Mouse (Mus musculus) CH12.LX (cell line): ENCODE measurements around the gene Zbtb20. TPM values are rescaled to one million over a fixed set of nuclear protein-coding genes. Genes with fewer than 3 reads are reported as not detected.

ENCODE experiments used
- DNase-seq: peaks from one replicate; pipeline ENCODE4 v3.0.0-alpha.2; 2013; ENCODE audit errors: extremely low read depth
- H3K27ac ChIP-seq: 2 replicates; pipeline ENCODE4 v1.5.1; 2012; ENCODE audit warnings: low read depth, mild to moderate bottlenecking, control low read depth, moderate library complexity; ENCODE audit not compliant: insufficient read depth
- H3K27me3 ChIP-seq: replicated peaks from 2 replicates; pipeline ENCODE3; 2012; ENCODE audit warnings: inconsistent platforms
- H3K36me3 ChIP-seq, 2 experiments: replicated peaks in 1 of 2; 2 replicates each; pipeline versions ENCODE3 to v1.6.1; 2012; ENCODE audit warnings: inconsistent platforms in 1 of 2, low read length in 1 of 2, mild to moderate bottlenecking in 1 of 2, mixed read lengths in 1 of 2, moderate library complexity in 1 of 2; ENCODE audit not compliant: control insufficient read depth in 1 of 2, insufficient read depth in 1 of 2
- H3K4me1 ChIP-seq, 2 experiments: 2 replicates each; pipeline ENCODE4 v1.6.1; 2012; ENCODE audit warnings: inconsistent platforms in 1 of 2, moderate library complexity in 1 of 2; ENCODE audit not compliant: insufficient read depth in 2 of 2, control insufficient read depth in 1 of 2
- H3K4me2 ChIP-seq: 2 replicates; pipeline ENCODE4 v1.6.1; 2012; ENCODE audit warnings: low read depth, mild to moderate bottlenecking, control low read depth; ENCODE audit not compliant: poor library complexity, insufficient read depth, severe bottlenecking
- H3K4me3 ChIP-seq, 3 experiments: fragments of 150-350 bp in 1 of 3; sonication (generic) in 1 of 3; replicated peaks in 1 of 3; 2 replicates each; pipeline versions ENCODE3 to v1.5.1; 2011 to 2012; ENCODE audit warnings: low read depth in 2 of 3, low read length in 2 of 3, mild to moderate bottlenecking in 2 of 3, moderate library complexity in 2 of 3, control low read depth in 1 of 3, improper control_type of control experiment in 1 of 3, inconsistent platforms in 1 of 3, mixed read lengths in 1 of 3; ENCODE audit not compliant: poor library complexity in 1 of 3
- H3K79me2 ChIP-seq: replicated peaks from 2 replicates; pipeline ENCODE4 v1.6.1; 2012; ENCODE audit warnings: mild to moderate bottlenecking, moderate library complexity; ENCODE audit not compliant: control insufficient read depth, poor library complexity, insufficient read depth, severe bottlenecking; ENCODE audit errors: extremely low read depth
- H3K9ac ChIP-seq: 2 replicates; pipeline ENCODE4 v1.6.1; 2012; ENCODE audit warnings: low read depth, mild to moderate bottlenecking, control low read depth, moderate library complexity; ENCODE audit not compliant: insufficient read depth
- H3K9me3 ChIP-seq: replicated peaks from 2 replicates; pipeline ENCODE3; 2012; ENCODE audit warnings: low read length, inconsistent platforms, mixed read lengths
- CHD1 ChIP-seq: IDR thresholded peaks from 2 replicates; pipeline ENCODE4 v1.6.1; 2012; ENCODE audit warnings: low read depth, low read length, improper control_type of control experiment, inconsistent platforms
- CTCF ChIP-seq, 2 experiments: IDR thresholded peaks in 1 of 2; conservative IDR thresholded peaks in 1 of 2; 2 replicates each; pipeline ENCODE4 v1.5.1; 2011 to 2012; ENCODE audit warnings: low read depth in 2 of 2, low read length in 2 of 2, improper control_type of control experiment in 1 of 2, inconsistent platforms in 1 of 2, mild to moderate bottlenecking in 1 of 2, moderate library complexity in 1 of 2
- E2F4 ChIP-seq: IDR thresholded peaks from 2 replicates; pipeline ENCODE4 v1.6.1; 2011; ENCODE audit warnings: low read depth, low read length, improper control_type of control experiment; ENCODE audit not compliant: insufficient replicate concordance
- ELF1 ChIP-seq: IDR thresholded peaks from 2 replicates; pipeline ENCODE4 v1.6.1; 2014; ENCODE audit warnings: low read depth, mild to moderate bottlenecking, inconsistent platforms, low read length, improper control_type of control experiment
- ETS1 ChIP-seq: conservative IDR thresholded peaks from 2 replicates; pipeline ENCODE4 v1.6.1; 2012; ENCODE audit warnings: low read depth, mild to moderate bottlenecking, inconsistent platforms, low read length, improper control_type of control experiment, moderate library complexity
- GABPA ChIP-seq: IDR thresholded peaks from 2 replicates; pipeline ENCODE4 v1.6.1; 2012; ENCODE audit warnings: low read depth, low read length, improper control_type of control experiment, inconsistent platforms; ENCODE audit not compliant: insufficient replicate concordance
- HCFC1 ChIP-seq: IDR thresholded peaks from 2 replicates; pipeline ENCODE4 v1.6.1; 2012; ENCODE audit warnings: low read depth, mild to moderate bottlenecking, inconsistent platforms, low read length, improper control_type of control experiment
- JUND ChIP-seq: conservative IDR thresholded peaks from 2 replicates; pipeline ENCODE4 v1.6.1; 2011; ENCODE audit warnings: low read depth, low read length, improper control_type of control experiment
- MAX ChIP-seq: IDR thresholded peaks from 2 replicates; pipeline ENCODE4 v1.6.1; 2011; ENCODE audit warnings: low read length, improper control_type of control experiment
- MAZ ChIP-seq: IDR thresholded peaks from 2 replicates; pipeline ENCODE4 v1.6.1; 2012; ENCODE audit warnings: low read depth, mild to moderate bottlenecking, inconsistent platforms, low read length, improper control_type of control experiment, moderate library complexity
- MEF2A ChIP-seq: IDR thresholded peaks from 2 replicates; pipeline ENCODE4 v1.6.1; 2014; ENCODE audit warnings: low read depth, mild to moderate bottlenecking, inconsistent platforms, low read length, improper control_type of control experiment, borderline replicate concordance
- MXI1 ChIP-seq: IDR thresholded peaks from 2 replicates; pipeline ENCODE4 v1.6.1; 2011; ENCODE audit warnings: mild to moderate bottlenecking, low read depth, low read length, improper control_type of control experiment
- POLR2AphosphoS2 ChIP-seq: IDR thresholded peaks from 2 replicates; pipeline ENCODE4 v1.6.1; 2011; ENCODE audit warnings: low read depth, low read length, improper control_type of control experiment
- RAD21 ChIP-seq: IDR thresholded peaks from 2 replicates; pipeline ENCODE4 v1.6.1; 2011; ENCODE audit warnings: low read depth, mild to moderate bottlenecking, low read length, improper control_type of control experiment, moderate library complexity
- RCOR1 ChIP-seq: conservative IDR thresholded peaks from 2 replicates; pipeline ENCODE4 v1.6.1; 2012; ENCODE audit warnings: low read depth, mild to moderate bottlenecking, inconsistent platforms, low read length, improper control_type of control experiment
- TBP ChIP-seq: conservative IDR thresholded peaks from 2 replicates; pipeline ENCODE4 v1.6.1; 2011; ENCODE audit warnings: low read depth, low read length, improper control_type of control experiment
- USF2 ChIP-seq: conservative IDR thresholded peaks from 2 replicates; pipeline ENCODE4 v1.6.1; 2011; ENCODE audit warnings: low read depth, low read length, improper control_type of control experiment
- ZNF384 ChIP-seq: IDR thresholded peaks from 2 replicates; pipeline ENCODE4 v1.6.1; 2012; ENCODE audit warnings: low read depth, low read length, improper control_type of control experiment, inconsistent platforms
- dilution Hi-C: fragments of 300-500 bp; cut with MboI; formaldehyde crosslinking; loops from 2 replicates; pipeline ENCODE4 v1.14.3; 2020; ENCODE audit warnings: low sequenced_read_pairs; ENCODE audit not compliant: extremely low pct_unique_long_range_greater_than_20kb, extremely low pct_ligation_motif_present
- in situ Hi-C: fragments of 300-500 bp; cut with MboI; formaldehyde crosslinking; loops from 3 replicates; pipeline ENCODE4 v1.14.3; 2019; ENCODE audit warnings: low sequenced_read_pairs, low pct_ligation_motif_present, low pct_unique_long_range_greater_than_20kb, mixed read lengths
- polyA plus RNA-seq: library from polyadenylated mRNA; unstranded; fragments of >175 nt; gene quantifications from 2 replicates; pipeline ENCODE4 v1.2.1, GENCODE M21; 2012; ENCODE audit warnings: low read depth; ENCODE audit not compliant: insufficient read length
- total RNA-seq, 2 experiments: library from RNA; depleted of rRNA; stranded (reverse); fragments of 300-350 nt in 1 of 2; fragments of >200 nt in 1 of 2; gene quantifications; 2 replicates each; pipeline ENCODE4 v1.2.3; 2012 to 2014

The Zbtb20 gene
- total and polyA plus RNA-seq, 3 experiments = 24.9 to 58.0 (median 51.6) TPM

- dilution Hi-C loops (no loop called here), in situ Hi-C loops (no loop called here)
- Histone ChIP-seq H3K27me3 (no peaks in the 10 kb centered on the region), H3K9me3 (peaks cover under 1% of the 10 kb centered on the region), H3K9ac (no peak overlapping the region), H3K4me1 (peaks cover 7 to 14% of the 10 kb centered on the region in 2 experiments), H3K4me2 (no peak overlapping the region), H3K79me2 (no peaks in the 10 kb centered on the region), H3K4me3 (no peak overlapping the region), H3K27ac (no peak overlapping the region), H3K36me3 (no peaks in the 10 kb centered on the region)
- no peak for DNase-seq
- TF ChIP-seq RAD21 (no peak), MAZ (no peak), MAX (no peak), CHD1 (no peak), RCOR1 (no peak), MXI1 (no peak), ELF1 (no peak), ETS1 (no peak), GABPA (no peak), JUND (no peak), ZNF384 (no peak), HCFC1 (no peak), TBP (no peak), CTCF (conservative IDR thresholded peaks at IDR 0.05 in 1 of 2, IDR thresholded peaks at IDR 0.05 in 1 of 2; ENCODE audit: low read depth in 2 of 2, low read length in 2 of 2) (no peak), USF2 (no peak), POLR2AphosphoS2 (no peak), MEF2A (no peak)
These were observed 410.6 kb downstream of the Zbtb20 start for GRCm38 (mm10) chr16:43286319-43286718.

GRCm38 (mm10) chr16:43286783-43287383 lies 411.2 kb downstream of the Zbtb20 start:
- in situ Hi-C loops = no loop called here
- no peak for DNase-seq
- Histone ChIP-seq H3K4me2 (no peak overlapping the region), H3K79me2 (no peaks in the 10 kb centered on the region), H3K36me3 (no peaks in the 10 kb centered on the region), H3K9me3 (no peaks in the 10 kb centered on the region), H3K27ac (no peak overlapping the region), H3K4me3 (no peak overlapping the region), H3K4me1 (peaks cover 7 to 14% of the 10 kb centered on the region in 2 experiments), H3K9ac (no peak overlapping the region), H3K27me3 (no peaks in the 10 kb centered on the region)
- dilution Hi-C loops = no loop called here
- no peak for TF ChIP-seq POLR2AphosphoS2
- no peak for TF ChIP-seq USF2
- no peak for TF ChIP-seq E2F4
